Mouse (Mus musculus): Measurements from ENCODE around the gene Pla2g4b. TPM values are rescaled to one million over a fixed set of nuclear protein-coding genes. Genes with fewer than 3 reads are reported as not detected.

The Pla2g4b gene
- total RNA-seq, 1 experiment: 2.7 TPM

- in situ Hi-C loops (cut with MboI; ENCODE audit: low sequenced_read_pairs in 2 of 2, unreplicated experiment in 2 of 2): no loop called here
- Histone ChIP-seq H3K4me3 (ENCODE audit: insufficient read depth in 1 of 2, low read depth in 1 of 2, low read length in 2 of 2, poor library complexity in 1 of 2, severe bottlenecking in 1 of 2) (no peak overlapping the region), H3K9ac (ENCODE audit: insufficient read depth, low read depth, low read length, poor library complexity, severe bottlenecking) (no peak overlapping the region), H3K9me3 (ENCODE audit: control insufficient read depth, insufficient read depth, low read depth, low read length) (no peaks in the 10 kb centered on the region), H3K36me3 (ENCODE audit: control insufficient read depth, insufficient read depth, low read length, poor library complexity, severe bottlenecking) (no peaks in the 10 kb centered on the region), H3K4me1 (ENCODE audit: control insufficient read depth in 2 of 2, insufficient read depth in 2 of 2, low read length in 2 of 2, poor library complexity in 1 of 2) (peaks cover 0 to 16% of the 10 kb centered on the region in 2 experiments; a peak in 2 of 4 replicates), H3K27ac (ENCODE audit: insufficient read depth, low read depth, low read length, poor library complexity, severe bottlenecking) (no peak overlapping the region)
- no peak for TF ChIP-seq ZC3H11A (IDR thresholded peaks at IDR 0.05; ENCODE audit: borderline replicate concordance, low read depth, low read length)
- TF ChIP-seq HCFC1 (IDR thresholded peaks at IDR 0.05; ENCODE audit: borderline replicate concordance, insufficient read depth, low read length): no peak
- TF ChIP-seq ZNF384 (IDR thresholded peaks at IDR 0.05; ENCODE audit: low read depth, low read length): no peak
- TF ChIP-seq MAFK (IDR thresholded peaks at IDR 0.05; ENCODE audit: insufficient read depth, low read depth, low read length): no peak
- no peak for TF ChIP-seq CHD2 (IDR thresholded peaks at IDR 0.05; ENCODE audit: low read depth, low read length)
- DNase-seq (ENCODE audit: low read depth, low spot score): no peak
Measured at GRCm38 (mm10) chr2:120000882-120001584, 32.2 kb upstream of the Pla2g4b start.

DNA sequence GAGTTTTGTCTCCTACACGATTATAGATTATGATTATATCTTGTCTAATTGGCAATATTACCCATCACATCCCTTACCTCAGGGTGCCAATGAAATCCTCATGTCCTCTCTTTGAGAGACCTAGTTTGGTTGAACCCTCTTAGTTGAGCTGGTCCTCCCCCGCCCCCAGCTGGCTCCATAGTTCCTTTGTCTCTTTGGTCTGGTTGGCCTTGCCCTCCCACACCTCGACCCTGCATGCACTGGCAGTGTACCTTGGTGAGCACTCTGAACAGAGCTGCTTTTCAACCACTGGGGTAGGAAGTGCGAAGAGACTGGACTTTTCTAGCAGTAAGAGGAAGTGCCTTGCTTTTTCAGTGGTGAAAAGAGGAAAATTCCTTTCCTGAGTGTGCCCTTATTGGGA, 31.3 kb upstream of the Pla2g4b start:
- Histone ChIP-seq H3K4me3 (ENCODE audit: insufficient read depth in 1 of 2, low read depth in 1 of 2, low read length in 2 of 2, poor library complexity in 1 of 2, severe bottlenecking in 1 of 2) (no peak overlapping the region), H3K36me3 (ENCODE audit: control insufficient read depth, insufficient read depth, low read length, poor library complexity, severe bottlenecking) (no peaks in the 10 kb centered on the region), H3K27ac (ENCODE audit: insufficient read depth, low read depth, low read length, poor library complexity, severe bottlenecking) (no peak overlapping the region), H3K9ac (ENCODE audit: insufficient read depth, low read depth, low read length, poor library complexity, severe bottlenecking) (no peak overlapping the region), H3K9me3 (ENCODE audit: control insufficient read depth, insufficient read depth, low read depth, low read length) (no peaks in the 10 kb centered on the region), H3K4me1 (ENCODE audit: control insufficient read depth in 2 of 2, insufficient read depth in 2 of 2, low read length in 2 of 2, poor library complexity in 1 of 2) (peaks cover 0 to 16% of the 10 kb centered on the region in 2 experiments; a peak in 2 of 4 replicates)
- no peak for DNase-seq (ENCODE audit: low read depth, low spot score)
- no peak for TF ChIP-seq ZC3H11A (IDR thresholded peaks at IDR 0.05; ENCODE audit: borderline replicate concordance, low read depth, low read length)
- no peak for TF ChIP-seq ZNF384 (IDR thresholded peaks at IDR 0.05; ENCODE audit: low read depth, low read length)
- in situ Hi-C loops (cut with MboI; ENCODE audit: low sequenced_read_pairs in 2 of 2, unreplicated experiment in 2 of 2): no loop called here

DNA sequence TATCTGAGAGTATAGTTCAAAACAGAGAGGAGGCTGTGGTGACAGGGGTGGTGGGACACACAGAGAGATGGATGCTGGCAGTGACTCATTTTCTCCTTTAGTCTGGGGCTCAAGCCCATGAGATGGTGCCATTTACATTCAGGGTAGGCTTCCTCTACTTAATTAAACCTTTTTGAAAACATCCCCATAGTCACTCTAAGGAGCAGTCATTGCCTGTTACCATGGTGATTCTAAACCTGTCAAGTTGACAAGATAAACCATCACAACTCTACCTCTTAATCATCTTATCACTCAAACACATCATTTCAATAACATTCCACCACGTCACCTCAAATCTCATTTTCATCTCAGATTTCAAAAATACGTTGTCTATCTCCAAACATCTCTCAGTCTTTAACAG, 29.2 kb upstream of the Pla2g4b start:
- TF ChIP-seq ZC3H11A (IDR thresholded peaks at IDR 0.05; ENCODE audit: borderline replicate concordance, low read depth, low read length): no peak
- TF ChIP-seq MAFK (IDR thresholded peaks at IDR 0.05; ENCODE audit: insufficient read depth, low read depth, low read length): no peak
- no peak for TF ChIP-seq ZNF384 (IDR thresholded peaks at IDR 0.05; ENCODE audit: low read depth, low read length)
- no peak for TF ChIP-seq HCFC1 (IDR thresholded peaks at IDR 0.05; ENCODE audit: borderline replicate concordance, insufficient read depth, low read length)
- TF ChIP-seq CHD2 (IDR thresholded peaks at IDR 0.05; ENCODE audit: low read depth, low read length): no peak
- in situ Hi-C loops (cut with MboI; ENCODE audit: low sequenced_read_pairs in 2 of 2, unreplicated experiment in 2 of 2): no loop called here
- DNase-seq (ENCODE audit: low read depth, low spot score): no peak

DNA sequence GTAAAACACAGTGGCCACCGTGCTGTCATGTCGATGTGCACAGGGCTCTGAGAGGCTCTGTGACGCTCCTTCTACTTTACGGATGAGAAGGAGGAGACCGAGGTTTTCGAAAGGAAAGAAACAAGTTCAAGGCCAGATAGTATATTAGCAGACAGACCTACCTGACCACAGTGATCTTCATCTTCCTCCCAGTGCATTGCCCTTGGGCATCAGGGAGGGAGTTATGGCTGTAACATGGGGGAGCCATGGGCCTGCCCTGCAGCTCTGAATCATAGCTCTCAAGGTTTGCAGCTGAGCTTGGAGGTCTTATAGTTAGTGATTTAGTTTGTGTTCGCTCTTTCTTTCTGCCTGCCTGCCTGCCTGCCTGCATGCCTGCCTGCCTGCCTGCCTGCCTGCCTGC, 26.5 kb upstream of the Pla2g4b start:
- no peaks in the 10 kb centered on the region for H3K9me3 ChIP-seq (ENCODE audit: control insufficient read depth, insufficient read depth, low read depth, low read length)
- no peak overlapping the region for H3K4me3 ChIP-seq (ENCODE audit: insufficient read depth in 1 of 2, low read depth in 1 of 2, low read length in 2 of 2, poor library complexity in 1 of 2, severe bottlenecking in 1 of 2)
- no peak overlapping the region for H3K27ac ChIP-seq (ENCODE audit: insufficient read depth, low read depth, low read length, poor library complexity, severe bottlenecking)
- in situ Hi-C loops (cut with MboI; ENCODE audit: low sequenced_read_pairs in 2 of 2, unreplicated experiment in 2 of 2): no loop called here
- DNase-seq (ENCODE audit: low read depth, low spot score): no peak
- H3K4me1 ChIP-seq (ENCODE audit: control insufficient read depth in 2 of 2, insufficient read depth in 2 of 2, low read length in 2 of 2, poor library complexity in 1 of 2): peaks cover 1 to 4% of the 10 kb centered on the region in 2 experiments; a peak in 2 of 4 replicates
- H3K36me3 ChIP-seq (ENCODE audit: control insufficient read depth, insufficient read depth, low read length, poor library complexity, severe bottlenecking): no peaks in the 10 kb centered on the region
- TF ChIP-seq HCFC1 (IDR thresholded peaks at IDR 0.05; ENCODE audit: borderline replicate concordance, insufficient read depth, low read length) (no peak), MAFK (IDR thresholded peaks at IDR 0.05; ENCODE audit: insufficient read depth, low read depth, low read length) (no peak), CHD2 (IDR thresholded peaks at IDR 0.05; ENCODE audit: low read depth, low read length) (no peak), ZC3H11A (IDR thresholded peaks at IDR 0.05; ENCODE audit: borderline replicate concordance, low read depth, low read length) (no peak), ZNF384 (IDR thresholded peaks at IDR 0.05; ENCODE audit: low read depth, low read length) (no peak)
- H3K9ac ChIP-seq (ENCODE audit: insufficient read depth, low read depth, low read length, poor library complexity, severe bottlenecking): no peak overlapping the region

More for the DNA sequence above, 29.2 kb upstream of the Pla2g4b start:
- peaks cover 1 to 16% of the 10 kb centered on the region in 2 experiments; a peak in 2 of 4 replicates for H3K4me1 ChIP-seq (ENCODE audit: control insufficient read depth in 2 of 2, insufficient read depth in 2 of 2, low read length in 2 of 2, poor library complexity in 1 of 2)
- no peak overlapping the region for H3K27ac ChIP-seq (ENCODE audit: insufficient read depth, low read depth, low read length, poor library complexity, severe bottlenecking)
- H3K9ac ChIP-seq (ENCODE audit: insufficient read depth, low read depth, low read length, poor library complexity, severe bottlenecking): no peak overlapping the region
- H3K36me3 ChIP-seq (ENCODE audit: control insufficient read depth, insufficient read depth, low read length, poor library complexity, severe bottlenecking): no peaks in the 10 kb centered on the region
- H3K9me3 ChIP-seq (ENCODE audit: control insufficient read depth, insufficient read depth, low read depth, low read length): no peaks in the 10 kb centered on the region
- H3K4me3 ChIP-seq (ENCODE audit: insufficient read depth in 1 of 2, low read depth in 1 of 2, low read length in 2 of 2, poor library complexity in 1 of 2, severe bottlenecking in 1 of 2): no peak overlapping the region

All from ES-E14 (cell line).